Mouse (Mus musculus): ENCODE measurements around the gene Exoc6b. TPM values are rescaled to one million over a fixed set of nuclear protein-coding genes. Genes with fewer than 3 reads are reported as not detected.

Exoc6b gene
- total RNA-seq, 1 experiment: 19.8 TPM

DNA sequence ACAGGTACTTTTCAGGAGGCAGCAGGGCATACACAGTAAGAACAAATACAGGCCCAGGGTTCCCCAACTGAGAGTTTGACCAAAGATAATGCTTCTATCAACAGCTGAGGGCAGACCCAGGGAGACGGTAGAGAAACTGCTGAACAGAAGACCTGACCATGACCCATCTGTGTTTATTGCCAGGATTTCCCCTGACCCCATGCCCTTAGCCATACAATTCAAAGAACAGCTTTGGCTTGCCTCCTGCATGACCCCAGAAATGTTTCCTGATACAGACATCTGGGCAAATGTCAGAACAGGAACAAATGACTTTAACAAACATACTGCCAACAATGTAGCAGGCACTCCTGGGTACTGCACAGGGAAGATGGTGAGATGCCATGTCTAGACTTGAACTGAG lies 439.0 kb downstream of the Exoc6b start:
- DNase-seq (ENCODE audit: low read depth, low spot score): no peak
- H3K4me1 ChIP-seq (ENCODE audit: control insufficient read depth in 2 of 2, insufficient read depth in 2 of 2, low read length in 2 of 2, poor library complexity in 1 of 2): no peaks in the 10 kb centered on the region
- no peak overlapping the region for H3K9ac ChIP-seq (ENCODE audit: insufficient read depth, low read depth, low read length, poor library complexity, severe bottlenecking)
- no peak overlapping the region for H3K4me3 ChIP-seq (ENCODE audit: insufficient read depth in 1 of 2, low read depth in 1 of 2, low read length in 2 of 2, poor library complexity in 1 of 2, severe bottlenecking in 1 of 2)
- H3K9me3 ChIP-seq (ENCODE audit: control insufficient read depth, insufficient read depth, low read depth, low read length): no peaks in the 10 kb centered on the region
- no peak for TF ChIP-seq CHD2 (IDR thresholded peaks at IDR 0.05; ENCODE audit: low read depth, low read length)
- TF ChIP-seq ZNF384 (IDR thresholded peaks at IDR 0.05; ENCODE audit: low read depth, low read length): no peak
- no peak for TF ChIP-seq HCFC1 (IDR thresholded peaks at IDR 0.05; ENCODE audit: borderline replicate concordance, insufficient read depth, low read length)
- TF ChIP-seq ZC3H11A (IDR thresholded peaks at IDR 0.05; ENCODE audit: borderline replicate concordance, low read depth, low read length): no peak
- no peak for TF ChIP-seq MAFK (IDR thresholded peaks at IDR 0.05; ENCODE audit: insufficient read depth, low read depth, low read length)
- H3K36me3 ChIP-seq (ENCODE audit: control insufficient read depth, insufficient read depth, low read length, poor library complexity, severe bottlenecking): no peaks in the 10 kb centered on the region
- in situ Hi-C loops (cut with MboI; ENCODE audit: low sequenced_read_pairs in 2 of 2, unreplicated experiment in 2 of 2): no loop called here
- no peak overlapping the region for H3K27ac ChIP-seq (ENCODE audit: insufficient read depth, low read depth, low read length, poor library complexity, severe bottlenecking)

DNA sequence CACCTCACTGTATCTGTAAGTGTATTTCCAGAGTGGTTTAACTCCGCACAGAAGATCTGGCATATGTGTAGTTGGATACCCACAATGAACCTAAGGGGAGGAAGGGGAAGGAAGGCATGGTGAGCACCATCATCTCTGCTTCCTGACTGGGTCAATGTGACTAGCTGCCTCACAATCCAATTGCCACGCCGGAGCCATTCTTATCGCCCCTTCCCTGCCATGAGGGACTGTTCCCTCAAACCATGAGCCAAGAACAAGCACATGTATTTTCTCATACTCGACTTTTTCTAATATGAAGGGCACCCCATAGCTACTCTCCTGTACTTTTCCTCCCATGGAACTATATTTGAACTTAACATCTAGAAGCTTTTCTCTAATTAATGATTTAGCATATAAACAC lies 440.5 kb downstream of the Exoc6b start:
- TF ChIP-seq ZNF384 (IDR thresholded peaks at IDR 0.05; ENCODE audit: low read depth, low read length) (no peak), HCFC1 (IDR thresholded peaks at IDR 0.05; ENCODE audit: borderline replicate concordance, insufficient read depth, low read length) (no peak), MAFK (IDR thresholded peaks at IDR 0.05; ENCODE audit: insufficient read depth, low read depth, low read length) (no peak), ZC3H11A (IDR thresholded peaks at IDR 0.05; ENCODE audit: borderline replicate concordance, low read depth, low read length) (no peak), CHD2 (IDR thresholded peaks at IDR 0.05; ENCODE audit: low read depth, low read length) (no peak)
- H3K36me3 ChIP-seq (ENCODE audit: control insufficient read depth, insufficient read depth, low read length, poor library complexity, severe bottlenecking): no peaks in the 10 kb centered on the region
- H3K9me3 ChIP-seq (ENCODE audit: control insufficient read depth, insufficient read depth, low read depth, low read length): no peaks in the 10 kb centered on the region
- in situ Hi-C loops (cut with MboI; ENCODE audit: low sequenced_read_pairs in 2 of 2, unreplicated experiment in 2 of 2): no loop called here
- H3K4me3 ChIP-seq (ENCODE audit: insufficient read depth in 1 of 2, low read depth in 1 of 2, low read length in 2 of 2, poor library complexity in 1 of 2, severe bottlenecking in 1 of 2): no peak overlapping the region
- H3K27ac ChIP-seq (ENCODE audit: insufficient read depth, low read depth, low read length, poor library complexity, severe bottlenecking): no peak overlapping the region
- no peaks in the 10 kb centered on the region for H3K4me1 ChIP-seq (ENCODE audit: control insufficient read depth in 2 of 2, insufficient read depth in 2 of 2, low read length in 2 of 2, poor library complexity in 1 of 2)
- no peak overlapping the region for H3K9ac ChIP-seq (ENCODE audit: insufficient read depth, low read depth, low read length, poor library complexity, severe bottlenecking)
- DNase-seq (ENCODE audit: low read depth, low spot score): no peak

DNA sequence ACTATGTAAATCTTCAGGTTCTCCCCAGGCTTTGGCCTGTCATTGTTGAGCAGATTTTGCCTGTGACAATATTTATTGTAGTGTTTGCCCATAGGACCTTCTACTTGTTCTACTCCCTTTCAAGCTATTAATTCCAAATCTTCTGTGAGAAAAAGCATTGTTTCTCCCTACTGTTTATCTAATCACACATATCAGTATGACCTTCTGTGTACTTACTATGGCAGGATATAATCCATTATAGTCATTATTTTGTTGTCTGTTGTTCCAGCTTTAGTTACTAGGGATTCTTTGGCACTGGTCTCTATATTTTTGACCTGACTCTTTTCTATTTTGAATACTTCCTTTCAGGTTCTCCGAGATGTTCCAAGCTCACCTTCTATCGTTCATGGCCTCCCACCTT lies 442.9 kb downstream of the Exoc6b start:
- no peaks in the 10 kb centered on the region for H3K4me1 ChIP-seq (ENCODE audit: control insufficient read depth in 2 of 2, insufficient read depth in 2 of 2, low read length in 2 of 2, poor library complexity in 1 of 2)
- TF ChIP-seq MAFK (IDR thresholded peaks at IDR 0.05; ENCODE audit: insufficient read depth, low read depth, low read length): no peak
- TF ChIP-seq ZNF384 (IDR thresholded peaks at IDR 0.05; ENCODE audit: low read depth, low read length): no peak
- TF ChIP-seq HCFC1 (IDR thresholded peaks at IDR 0.05; ENCODE audit: borderline replicate concordance, insufficient read depth, low read length): no peak
- no peak for TF ChIP-seq CHD2 (IDR thresholded peaks at IDR 0.05; ENCODE audit: low read depth, low read length)
- no peak for TF ChIP-seq ZC3H11A (IDR thresholded peaks at IDR 0.05; ENCODE audit: borderline replicate concordance, low read depth, low read length)

DNA sequence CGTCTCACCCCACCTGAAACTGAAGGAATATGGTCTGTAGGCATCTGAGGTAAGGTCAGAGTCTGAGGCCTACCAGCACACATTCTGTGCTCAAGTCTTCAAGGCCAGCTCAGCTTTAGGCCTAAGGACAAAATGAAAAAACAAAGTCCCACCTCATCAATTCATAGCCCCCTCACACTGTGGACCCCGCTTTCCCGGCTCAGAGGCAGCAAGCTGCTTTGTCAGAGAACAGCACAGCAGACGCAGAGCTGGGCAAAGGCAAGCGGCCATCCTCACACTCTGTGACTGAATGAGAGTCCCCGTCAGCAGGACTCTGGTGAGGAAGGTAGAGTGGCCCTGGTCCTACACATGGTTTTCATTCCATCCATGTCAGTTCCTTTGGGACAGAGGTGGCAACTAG lies 450.1 kb downstream of the Exoc6b start:
- Histone ChIP-seq H3K4me1 (ENCODE audit: control insufficient read depth in 2 of 2, insufficient read depth in 2 of 2, low read length in 2 of 2, poor library complexity in 1 of 2) (no peaks in the 10 kb centered on the region), H3K9me3 (ENCODE audit: control insufficient read depth, insufficient read depth, low read depth, low read length) (no peaks in the 10 kb centered on the region), H3K27ac (ENCODE audit: insufficient read depth, low read depth, low read length, poor library complexity, severe bottlenecking) (no peak overlapping the region), H3K4me3 (ENCODE audit: insufficient read depth in 1 of 2, low read depth in 1 of 2, low read length in 2 of 2, poor library complexity in 1 of 2, severe bottlenecking in 1 of 2) (no peak overlapping the region), H3K9ac (ENCODE audit: insufficient read depth, low read depth, low read length, poor library complexity, severe bottlenecking) (no peak overlapping the region), H3K36me3 (ENCODE audit: control insufficient read depth, insufficient read depth, low read length, poor library complexity, severe bottlenecking) (peaks cover 2% of the 10 kb centered on the region; the same call in 1 of the 2 replicates)
- DNase-seq (ENCODE audit: low read depth, low spot score): no peak
- in situ Hi-C loops (cut with MboI; ENCODE audit: low sequenced_read_pairs in 2 of 2, unreplicated experiment in 2 of 2): no loop called here
- no peak for TF ChIP-seq CHD2 (IDR thresholded peaks at IDR 0.05; ENCODE audit: low read depth, low read length)
- TF ChIP-seq ZNF384 (IDR thresholded peaks at IDR 0.05; ENCODE audit: low read depth, low read length): no peak
- TF ChIP-seq HCFC1 (IDR thresholded peaks at IDR 0.05; ENCODE audit: borderline replicate concordance, insufficient read depth, low read length): no peak
- no peak for TF ChIP-seq ZC3H11A (IDR thresholded peaks at IDR 0.05; ENCODE audit: borderline replicate concordance, low read depth, low read length)
- no peak for TF ChIP-seq MAFK (IDR thresholded peaks at IDR 0.05; ENCODE audit: insufficient read depth, low read depth, low read length)

More for the DNA sequence above, 442.9 kb downstream of the Exoc6b start:
- Histone ChIP-seq H3K4me3 (ENCODE audit: insufficient read depth in 1 of 2, low read depth in 1 of 2, low read length in 2 of 2, poor library complexity in 1 of 2, severe bottlenecking in 1 of 2) (no peak overlapping the region), H3K9me3 (ENCODE audit: control insufficient read depth, insufficient read depth, low read depth, low read length) (no peaks in the 10 kb centered on the region), H3K27ac (ENCODE audit: insufficient read depth, low read depth, low read length, poor library complexity, severe bottlenecking) (no peak overlapping the region), H3K9ac (ENCODE audit: insufficient read depth, low read depth, low read length, poor library complexity, severe bottlenecking) (no peak overlapping the region), H3K36me3 (ENCODE audit: control insufficient read depth, insufficient read depth, low read length, poor library complexity, severe bottlenecking) (no peaks in the 10 kb centered on the region)
- no peak for DNase-seq (ENCODE audit: low read depth, low spot score)
- in situ Hi-C loops (cut with MboI; ENCODE audit: low sequenced_read_pairs in 2 of 2, unreplicated experiment in 2 of 2): no loop called here

DNA sequence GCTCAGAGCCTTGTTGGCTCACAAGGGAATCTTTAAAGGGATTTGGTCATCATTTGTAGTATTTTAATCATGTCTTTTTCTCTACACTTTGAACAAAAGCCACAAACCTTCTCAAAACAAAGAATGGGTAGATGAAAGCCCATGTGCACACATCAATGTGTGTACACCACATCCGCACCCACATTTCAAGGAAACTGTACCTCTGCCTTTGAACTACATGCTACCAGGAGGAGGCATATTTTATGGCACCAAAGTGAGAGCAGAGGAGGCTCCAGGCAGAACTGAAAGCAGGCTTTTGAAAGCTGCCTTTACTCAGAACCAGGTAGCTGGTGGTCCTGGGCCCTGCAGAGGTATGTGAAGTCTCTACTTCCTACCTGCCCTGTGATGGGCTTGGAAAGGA lies 452.3 kb downstream of the Exoc6b start:
- no peak overlapping the region for H3K27ac ChIP-seq (ENCODE audit: insufficient read depth, low read depth, low read length, poor library complexity, severe bottlenecking)
- no peak for TF ChIP-seq CHD2 (IDR thresholded peaks at IDR 0.05; ENCODE audit: low read depth, low read length)
- TF ChIP-seq MAFK (IDR thresholded peaks at IDR 0.05; ENCODE audit: insufficient read depth, low read depth, low read length): no peak
- TF ChIP-seq ZNF384 (IDR thresholded peaks at IDR 0.05; ENCODE audit: low read depth, low read length): no peak
- no peak for TF ChIP-seq HCFC1 (IDR thresholded peaks at IDR 0.05; ENCODE audit: borderline replicate concordance, insufficient read depth, low read length)
- TF ChIP-seq ZC3H11A (IDR thresholded peaks at IDR 0.05; ENCODE audit: borderline replicate concordance, low read depth, low read length): no peak
- H3K4me3 ChIP-seq (ENCODE audit: insufficient read depth in 1 of 2, low read depth in 1 of 2, low read length in 2 of 2, poor library complexity in 1 of 2, severe bottlenecking in 1 of 2): no peak overlapping the region
- in situ Hi-C loops (cut with MboI; ENCODE audit: low sequenced_read_pairs in 2 of 2, unreplicated experiment in 2 of 2): no loop called here
- peaks cover 2% of the 10 kb centered on the region; the same call in 1 of the 2 replicates for H3K36me3 ChIP-seq (ENCODE audit: control insufficient read depth, insufficient read depth, low read length, poor library complexity, severe bottlenecking)
- DNase-seq (ENCODE audit: low read depth, low spot score): no peak
- no peak overlapping the region for H3K9ac ChIP-seq (ENCODE audit: insufficient read depth, low read depth, low read length, poor library complexity, severe bottlenecking)
- no peaks in the 10 kb centered on the region for H3K4me1 ChIP-seq (ENCODE audit: control insufficient read depth in 2 of 2, insufficient read depth in 2 of 2, low read length in 2 of 2, poor library complexity in 1 of 2)
- no peaks in the 10 kb centered on the region for H3K9me3 ChIP-seq (ENCODE audit: control insufficient read depth, insufficient read depth, low read depth, low read length)

Measured in ES-E14 (cell line).